Mouse (Mus musculus) C2C12 (cell line): ENCODE data around the gene Rbms3.

Experiments used
- CTCF ChIP-seq: IDR thresholded peaks from one replicate; pipeline ENCODE4 v1.5.1; 2011; ENCODE audit not compliant: control insufficient read depth, insufficient read depth, insufficient read length
- FOSL1 ChIP-seq: IDR thresholded peaks from one replicate; pipeline ENCODE4 v1.8.0; 2011; ENCODE audit warnings: mild to moderate bottlenecking, low read length; ENCODE audit not compliant: poor library complexity, insufficient read depth, severe bottlenecking
- MAX ChIP-seq: IDR thresholded peaks from one replicate; pipeline ENCODE4 v1.6.1; 2011; ENCODE audit warnings: mild to moderate bottlenecking, control low read depth
- USF1 ChIP-seq: IDR thresholded peaks from one replicate; pipeline ENCODE4 v1.6.1; 2011; ENCODE audit warnings: low read depth, mild to moderate bottlenecking, control low read depth, moderate library complexity

DNA sequence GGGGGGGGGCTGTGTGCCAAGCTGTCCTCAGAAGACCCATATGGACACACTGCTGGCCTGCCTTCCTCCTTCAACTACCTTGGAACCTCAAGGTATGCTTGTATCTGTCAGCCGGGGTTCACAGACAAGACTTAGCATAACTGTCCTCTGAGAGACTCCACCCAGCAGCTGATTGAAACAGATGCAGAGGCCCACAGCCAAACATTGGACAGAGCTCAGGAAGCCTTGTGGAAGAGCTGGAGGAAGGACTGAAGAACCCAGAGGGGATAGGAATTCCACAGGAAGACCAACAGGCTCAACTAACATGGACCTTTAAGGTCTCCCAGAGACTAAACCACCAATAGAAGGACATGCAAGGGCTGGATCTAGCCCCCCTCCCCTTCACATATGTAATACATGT lies 570.1 kb downstream of the Rbms3 start:
- TF ChIP-seq USF1 (no peak), CTCF (no peak), MAX (no peak), FOSL1 (no peak)
